Mouse (Mus musculus) kidney, postnatal 0 days (tissue): ENCODE measurements around the gene Btbd35f2. TPM values are rescaled to one million over a fixed set of nuclear protein-coding genes. Genes with fewer than 3 reads are reported as not detected.
"Not testable (repeated sequence)": the region's sequence is repeated elsewhere in the genome, so short reads cannot be mapped to it uniquely, and the experiment has no call there.

ENCODE experiments used
- ATAC-seq: fragments of 200-750 bp; cut with Nextera tagmentation; replicated peaks from 2 replicates; pipeline ENCODE4 v1.8.0; 2017; ENCODE audit warnings: low read depth, moderate number of reproducible peaks, moderate TSS enrichment, moderate library complexity; ENCODE audit not compliant: low FRiP score
- DNase-seq: peaks from one replicate; pipeline ENCODE4 v3.0.0-alpha.2; 2016; ENCODE audit warnings: low spot score
- H3K27ac ChIP-seq: fragments of 300-500 bp; sonication (generic); 2 replicates; pipeline ENCODE4 v1.5.1; 2014; ENCODE audit warnings: mild to moderate bottlenecking
- H3K27me3 ChIP-seq: fragments of 300-500 bp; sonication (generic); 2 replicates; pipeline ENCODE4 v1.6.1; 2014; ENCODE audit warnings: low read length, mixed read lengths; ENCODE audit not compliant: insufficient read depth
- H3K36me3 ChIP-seq: fragments of 300-500 bp; sonication (generic); 2 replicates; pipeline ENCODE4 v1.6.1; 2014; ENCODE audit warnings: low read length, mixed read lengths; ENCODE audit not compliant: insufficient read depth
- H3K4me1 ChIP-seq: fragments of 300-500 bp; sonication (generic); replicated peaks from 2 replicates; pipeline ENCODE4 v1.6.1; 2014; ENCODE audit warnings: antibody characterized with exemption, low read length, mixed read lengths; ENCODE audit not compliant: insufficient read depth
- H3K4me2 ChIP-seq: fragments of 300-500 bp; sonication (generic); 2 replicates; pipeline ENCODE4 v1.6.1; 2014; ENCODE audit warnings: mild to moderate bottlenecking, low read length, moderate library complexity, mixed read lengths
- H3K4me3 ChIP-seq: fragments of 300-500 bp; sonication (generic); replicated peaks from 2 replicates; pipeline ENCODE4 v1.5.1; 2014; ENCODE audit warnings: low read depth, low read length
- H3K9ac ChIP-seq: fragments of 300-500 bp; sonication (generic); 2 replicates; pipeline ENCODE4 v1.6.1; 2014; ENCODE audit warnings: low read depth, low read length
- H3K9me3 ChIP-seq: fragments of 300-500 bp; sonication (generic); replicated peaks from 2 replicates; pipeline ENCODE4 v1.6.1; 2016; ENCODE audit warnings: low read length, inconsistent platforms, mixed read lengths
- WGBS: fragments of 180-500 bp; shearing (Covaris S2); extraction: QIAGEN DNeasy Blood & Tissue Kit; methylation state at CpG from one replicate; pipeline ENCODE4 v1.1.7; 2014; 5-methylcytosine and 5-hydroxymethylcytosine counted together
- polyA plus RNA-seq: library from polyadenylated mRNA; unstranded; fragments of >200 nt; fragmentation: Nextera tagmentation; extraction: Ambion mirVana; gene quantifications from 2 replicates; pipeline ENCODE4 v1.2.1, GENCODE M21; 2015

The Btbd35f2 gene
- not detected in 2 replicates for polyA plus RNA-seq

DNA sequence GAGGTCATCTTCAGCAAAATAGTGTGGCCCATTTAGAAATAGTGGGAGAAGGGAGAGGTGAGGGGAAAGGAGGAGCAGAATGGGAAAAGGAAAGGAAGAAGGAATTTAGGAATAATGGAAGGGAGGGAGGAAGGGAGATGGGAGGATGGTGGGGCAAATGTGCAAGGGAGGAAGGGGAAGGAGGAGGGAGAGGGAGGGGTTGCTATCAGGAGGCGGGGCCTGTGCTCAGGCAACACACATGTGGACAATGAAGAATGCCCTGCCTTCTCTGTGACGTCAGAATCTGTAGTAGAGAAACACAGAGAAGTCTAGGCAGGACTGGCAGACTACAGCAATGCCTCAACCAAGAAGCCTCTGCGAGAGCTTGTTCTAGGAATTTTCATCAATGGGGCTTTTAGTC lies at the start of gene Btbd35f2:
Gene Btbd35f2 (plus strand): TSS at position 301 of the 400 bp plus-strand sequence.
- H3K27me3 ChIP-seq, H3K27ac ChIP-seq, H3K9ac ChIP-seq, H3K9me3 ChIP-seq, H3K4me1 ChIP-seq, H3K4me3 ChIP-seq, ATAC-seq, H3K4me2 ChIP-seq, DNase-seq, H3K36me3 ChIP-seq: not testable (repeated sequence)
- WGBS, result no CpG with 5 or more reads among the region's 3 CpGs

Other genes starting within 250 kb of the Btbd35f2 start
- not detected in 2 replicates for gene Btbd35f22, start 230.6 kb upstream of the Btbd35f2 start, polyA plus RNA-seq